Mouse (Mus musculus) bone marrow macrophage, adult 2 months (primary cell): ENCODE data around the gene Nutm1.

Source experiments
- CTCF ChIP-seq: IDR thresholded peaks from 2 replicates; pipeline ENCODE4 v1.5.1; 2012; ENCODE audit warnings: low read depth, mild to moderate bottlenecking, low read length, moderate library complexity
- POLR2A ChIP-seq: IDR thresholded peaks from 2 replicates; pipeline ENCODE4 v1.6.1; 2012; ENCODE audit warnings: mild to moderate bottlenecking, low read depth, low read length, borderline replicate concordance

GRCm38 (mm10) chr2:112261748-112262653, 2.9 kb upstream of the Nutm1 start, which contains the start of gene Nop10:
- peak; percentile 82 for TF ChIP-seq CTCF
- 0 out of 2 replicates have a peak, but pooled peaks have one; percentile 29 for TF ChIP-seq POLR2A
